Mouse (Mus musculus) midbrain, embryonic 16.5 days (tissue): ENCODE measurements around the gene Nos2. TPM values are rescaled to one million over a fixed set of nuclear protein-coding genes. Genes with fewer than 3 reads are reported as not detected.
"Not testable (repeated sequence)": the region's sequence is repeated elsewhere in the genome, so short reads cannot be mapped to it uniquely, and the experiment has no call there.

ENCODE experiments used
- ATAC-seq: fragments of 200-750 bp; cut with Nextera tagmentation; 2 replicates; pipeline ENCODE4 v1.8.0; 2017; ENCODE audit warnings: moderate TSS enrichment
- H3K27ac ChIP-seq: fragments of 300-500 bp; sonication (generic); 2 replicates; pipeline ENCODE4 v1.5.1; 2014; ENCODE audit warnings: mild to moderate bottlenecking, low read length, mixed read lengths
- H3K27me3 ChIP-seq: fragments of 300-500 bp; sonication (generic); 2 replicates; pipeline ENCODE4 v1.6.1; 2014; ENCODE audit warnings: low read depth, low read length, mixed read lengths; ENCODE audit not compliant: control insufficient read depth, insufficient read depth
- H3K36me3 ChIP-seq: fragments of 300-500 bp; sonication (generic); 2 replicates; pipeline ENCODE4 v1.6.1; 2014; ENCODE audit warnings: mild to moderate bottlenecking, low read length, moderate library complexity, mixed read lengths; ENCODE audit not compliant: control insufficient read depth, insufficient read depth
- H3K4me1 ChIP-seq: fragments of 300-500 bp; sonication (generic); 2 replicates; pipeline ENCODE4 v1.6.1; 2014; ENCODE audit warnings: mild to moderate bottlenecking, low read length, mixed read lengths; ENCODE audit not compliant: control insufficient read depth, insufficient read depth
- H3K4me2 ChIP-seq: fragments of 300-500 bp; sonication (generic); 2 replicates; pipeline ENCODE4 v1.6.1; 2014; ENCODE audit warnings: mild to moderate bottlenecking, low read length, mixed read lengths
- H3K4me3 ChIP-seq: fragments of 300-500 bp; sonication (generic); 2 replicates; pipeline ENCODE4 v1.5.1; 2014; ENCODE audit warnings: low read depth, mild to moderate bottlenecking, low read length, moderate library complexity, mixed read lengths
- H3K9ac ChIP-seq: fragments of 300-500 bp; sonication (generic); 2 replicates; pipeline ENCODE4 v1.6.1; 2014; ENCODE audit warnings: low read depth, low read length, mixed read lengths
- H3K9me3 ChIP-seq: fragments of 300-500 bp; sonication (generic); replicated peaks from 2 replicates; pipeline ENCODE4 v1.6.1; 2014; ENCODE audit warnings: mild to moderate bottlenecking, low read length, mixed read lengths; ENCODE audit not compliant: control insufficient read depth, poor library complexity, severe bottlenecking
- WGBS: fragments of 180-500 bp; shearing (Covaris S2); extraction: QIAGEN DNeasy Blood & Tissue Kit; methylation state at CpG from one replicate; pipeline ENCODE4 v1.1.7; 2014; 5-methylcytosine and 5-hydroxymethylcytosine counted together
- polyA plus RNA-seq: library from polyadenylated mRNA; unstranded; fragments of >200 nt; fragmentation: Nextera tagmentation; extraction: Ambion mirVana; gene quantifications from 2 replicates; pipeline ENCODE4 v1.2.1, GENCODE M21; 2015

Gene Nos2
- polyA plus RNA-seq, 1 experiment from 2014 or later = 1.1 TPM

- not testable (repeated sequence) for H3K36me3 ChIP-seq, H3K27ac ChIP-seq, H3K4me2 ChIP-seq, H3K27me3 ChIP-seq, H3K9ac ChIP-seq, H3K4me3 ChIP-seq, H3K9me3 ChIP-seq, H3K4me1 ChIP-seq, ATAC-seq
- WGBS = 100% methylated on average over 3 of the region's 3 CpGs
These were observed 86.8 kb downstream of the Nos2 start for GRCm38 (mm10) chr11:79007356-79007755.

- no peak for ATAC-seq
These were observed 87.6 kb downstream of the Nos2 start for GRCm38 (mm10) chr11:79008007-79008775.

GRCm38 (mm10) chr11:79008891-79009290, 88.3 kb downstream of the Nos2 start:
- H3K27me3 ChIP-seq = no peaks in the 10 kb centered on the region
- no peaks in the 10 kb centered on the region for H3K4me1 ChIP-seq
- 79% methylated on average over 7 of the region's 7 CpGs for WGBS
- no peak overlapping the region for H3K4me3 ChIP-seq
- no peak overlapping the region for H3K27ac ChIP-seq
- no peaks in the 10 kb centered on the region for H3K36me3 ChIP-seq
- H3K9me3 ChIP-seq = no peaks in the 10 kb centered on the region
- no peak overlapping the region for H3K4me2 ChIP-seq
- no peak for ATAC-seq
- no peak overlapping the region for H3K9ac ChIP-seq

More at GRCm38 (mm10) chr11:79008007-79008775, 87.6 kb downstream of the Nos2 start:
- 86% methylated on average over 6 of the region's 6 CpGs for WGBS
- Histone ChIP-seq H3K9me3 (no peaks in the 10 kb centered on the region), H3K9ac (no peak overlapping the region), H3K4me2 (no peak overlapping the region), H3K27me3 (no peaks in the 10 kb centered on the region), H3K4me3 (no peak overlapping the region), H3K27ac (no peak overlapping the region), H3K4me1 (no peaks in the 10 kb centered on the region), H3K36me3 (no peaks in the 10 kb centered on the region)

Other genes with a start within 250 kb of the Nos2 start
- gene Nlk, start 223.4 kb upstream of the Nos2 start, polyA plus RNA-seq = 26.2 and 27.7 TPM in 2 replicates
- 25.2 and 27.8 TPM in 2 replicates for gene Ccnq, start 169.1 kb upstream of the Nos2 start, polyA plus RNA-seq
- 40.6 and 47.9 TPM in 2 replicates for gene Lyrm9, start 94.2 kb upstream of the Nos2 start, polyA plus RNA-seq
- 7.6 and 8.0 TPM in 2 replicates for gene Lgals9, start 64.2 kb downstream of the Nos2 start, polyA plus RNA-seq
- gene Ksr1, start 225.6 kb downstream of the Nos2 start, polyA plus RNA-seq = 4.5 and 5.3 TPM in 2 replicates